Comparison of ENCODE assay signal across 22 mouse cellular contexts in genomic region chr14:21959243-21959642, GRCm38 (mm10). TPM values are rescaled to one million over a fixed set of nuclear protein-coding genes. Genes with fewer than 3 reads are reported as not detected.
A peak's percentile ranks its signal among the peaks of the same experiment; 100 is the strongest.
DNase-seq lines count a peak whose midpoint lies in the region; ATAC-seq and TF ChIP-seq lines count a peak whose summit lies in the region.
"Had no signal": no experiment of that assay in that cellular context is flagged by ENCODE, and none has a peak within 500 bp of the region (broad histone marks: within the 10 kb centered on the region; RNA-seq: fewer than 3 reads in every experiment).

No protein-coding gene starts in this region.

- H3K4me3 ChIP-seq in forebrain, postnatal 0 days (ENCODE audit: low read depth, low read length): no peak overlapping the region
- no peak overlapping the region for H3K4me3 ChIP-seq in forebrain, embryonic 11.5 days (ENCODE audit: low read depth, low read length)
- no peak overlapping the region for H3K4me3 ChIP-seq in hindbrain, embryonic 14.5 days (replicated peaks; ENCODE audit: low read length)
- no peak overlapping the region for H3K4me3 ChIP-seq in hindbrain, embryonic 12.5 days
- H3K4me3 ChIP-seq: embryonic facial prominence, embryonic 15.5 days; forebrain, embryonic 10.5 days; layer of hippocampus, adult 2 months; left cerebral cortex, adult 2 months; limb, embryonic 13.5 days had no signal

- H3K27me3 ChIP-seq in forebrain, postnatal 0 days (ENCODE audit: insufficient read depth, low read length): no peaks in the 10 kb centered on the region
- H3K27me3 ChIP-seq in forebrain, embryonic 11.5 days (ENCODE audit: control insufficient read depth, insufficient read depth, low read length): no peaks in the 10 kb centered on the region
- no peaks in the 10 kb centered on the region for H3K27me3 ChIP-seq in hindbrain, embryonic 14.5 days (ENCODE audit: control insufficient read depth, insufficient read depth, low read length)
- no peaks in the 10 kb centered on the region for H3K27me3 ChIP-seq in hindbrain, embryonic 12.5 days
- H3K27me3 ChIP-seq: embryonic facial prominence, embryonic 15.5 days; Patski had no signal

- TF ChIP-seq CTCF in forebrain, postnatal 0 days (IDR thresholded peaks at IDR 0.05; ENCODE audit: low read depth): no peak

- ATAC-seq in forebrain, postnatal 0 days: peak; percentile 27; the same call in 1 of the 2 replicates
- no peak for ATAC-seq in forebrain, embryonic 11.5 days (replicated peaks; ENCODE audit: low FRiP score)
- ATAC-seq in hindbrain, embryonic 14.5 days (ENCODE audit: low FRiP score): no peak
- no peak for ATAC-seq in hindbrain, embryonic 12.5 days (ENCODE audit: low FRiP score)
- ATAC-seq: activated CD4-positive, CD25-positive, alpha-beta regulatory T cell, adult 4 months; lung, postnatal 0 days; Patski had no signal

- no peaks in the 10 kb centered on the region for H3K9me3 ChIP-seq in forebrain, postnatal 0 days (ENCODE audit: low read length)
- no peaks in the 10 kb centered on the region for H3K9me3 ChIP-seq in forebrain, embryonic 11.5 days (ENCODE audit: control insufficient read depth, low read length)
- no peaks in the 10 kb centered on the region for H3K9me3 ChIP-seq in hindbrain, embryonic 14.5 days (ENCODE audit: control insufficient read depth, low read length)
- no peaks in the 10 kb centered on the region for H3K9me3 ChIP-seq in hindbrain, embryonic 12.5 days (replicated peaks)
- H3K9me3 ChIP-seq: embryonic facial prominence, embryonic 15.5 days; forebrain, embryonic 10.5 days; limb, embryonic 13.5 days had no signal

- no peaks in the 10 kb centered on the region for H3K4me1 ChIP-seq in forebrain, postnatal 0 days (ENCODE audit: insufficient read depth)
- H3K4me1 ChIP-seq in forebrain, embryonic 11.5 days (replicated peaks; ENCODE audit: control insufficient read depth, insufficient read depth, low read length): no peaks in the 10 kb centered on the region
- H3K4me1 ChIP-seq in hindbrain, embryonic 14.5 days (replicated peaks; ENCODE audit: control insufficient read depth, insufficient read depth, low read length): peaks cover 11% of the 10 kb centered on the region; the same call in 1 of the 2 replicates
- H3K4me1 ChIP-seq in hindbrain, embryonic 12.5 days: peaks cover 7% of the 10 kb centered on the region; the same call in 1 of the 2 replicates
- H3K4me1 ChIP-seq: embryonic facial prominence, embryonic 15.5 days had no signal

- H3K4me2 ChIP-seq in forebrain, postnatal 0 days (ENCODE audit: low read depth): no peak overlapping the region
- H3K4me2 ChIP-seq in forebrain, embryonic 11.5 days (ENCODE audit: low read depth, low read length, severe bottlenecking): no peak overlapping the region
- H3K4me2 ChIP-seq in hindbrain, embryonic 14.5 days (replicated peaks): no peak overlapping the region
- H3K4me2 ChIP-seq in hindbrain, embryonic 12.5 days (replicated peaks): no peak overlapping the region
- H3K4me2 ChIP-seq: embryonic facial prominence, embryonic 15.5 days; limb, embryonic 13.5 days had no signal

- no peak overlapping the region for H3K27ac ChIP-seq in forebrain, postnatal 0 days (ENCODE audit: low read depth, low read length)
- no peak overlapping the region for H3K27ac ChIP-seq in forebrain, embryonic 11.5 days (ENCODE audit: low read depth, low read length)
- H3K27ac ChIP-seq in hindbrain, embryonic 14.5 days: no peak overlapping the region
- no peak overlapping the region for H3K27ac ChIP-seq in hindbrain, embryonic 12.5 days
- H3K27ac ChIP-seq: embryonic facial prominence, embryonic 15.5 days; forebrain, embryonic 10.5 days; kidney, postnatal 0 days; layer of hippocampus, adult 2 months; left cerebral cortex, adult 2 months; limb, embryonic 13.5 days; liver, embryonic 14.5 days had no signal

- no peaks in the 10 kb centered on the region for H3K36me3 ChIP-seq in forebrain, postnatal 0 days (ENCODE audit: insufficient read depth)
- H3K36me3 ChIP-seq in forebrain, embryonic 11.5 days (ENCODE audit: control insufficient read depth, insufficient read depth, low read length): no peaks in the 10 kb centered on the region
- H3K36me3 ChIP-seq in hindbrain, embryonic 14.5 days (replicated peaks; ENCODE audit: control insufficient read depth, insufficient read depth): no peaks in the 10 kb centered on the region
- no peaks in the 10 kb centered on the region for H3K36me3 ChIP-seq in hindbrain, embryonic 12.5 days
- H3K36me3 ChIP-seq: embryonic facial prominence, embryonic 15.5 days; forebrain, embryonic 10.5 days; limb, embryonic 13.5 days had no signal

- DNase-seq in forebrain, postnatal 0 days: peak; percentile 43
- no peak for DNase-seq in forebrain, embryonic 11.5 days (ENCODE audit: low spot score)
- peak; percentile 49 for DNase-seq in hindbrain, embryonic 14.5 days (ENCODE audit: low spot score)
- DNase-seq in retina, postnatal 1 day: peak; percentile 11
- no peak for DNase-seq in retina, embryonic 14.5 days (ENCODE audit: low spot score)
- DNase-seq in cerebellum, postnatal 25 days: peak; percentile 70 to 84
- DNase-seq in gastrocnemius, adult 18-20 months (ENCODE audit: low spot score): no peak
- DNase-seq: adrenal gland, postnatal 14 days; gastrocnemius, postnatal 36 days; kidney, adult 11 months; thymus, postnatal 36 days had no signal

- no peak overlapping the region for H3K9ac ChIP-seq in forebrain, postnatal 0 days
- no peak overlapping the region for H3K9ac ChIP-seq in forebrain, embryonic 11.5 days (ENCODE audit: low read length)
- H3K9ac ChIP-seq in hindbrain, embryonic 14.5 days: no peak overlapping the region
- H3K9ac ChIP-seq in hindbrain, embryonic 12.5 days: no peak overlapping the region
- H3K9ac ChIP-seq: embryonic facial prominence, embryonic 15.5 days; limb, embryonic 13.5 days; liver, embryonic 14.5 days had no signal

- 57% methylated on average over 8 of the region's 8 CpGs for WGBS in forebrain, postnatal 0 days
- 88% methylated on average over 8 of the region's 8 CpGs for WGBS in forebrain, embryonic 11.5 days
- WGBS in hindbrain, embryonic 14.5 days: 62% methylated on average over 8 of the region's 8 CpGs
- WGBS in hindbrain, embryonic 12.5 days: 74% methylated on average over 8 of the region's 8 CpGs

RNA-seq across cellular contexts. Expression of gene Zfp503, which starts 30.2 kb away (rescaled TPM):
- total RNA-seq in forebrain, postnatal 0 days (2014; rRNA removed): 7.7 and 8.7 TPM in 2 replicates
- polyA plus RNA-seq in forebrain, postnatal 0 days (2015; fragmentation: Nextera tagmentation; extraction: Ambion mirVana): 3.9 and 5.0 TPM in 2 replicates
- polyA plus RNA-seq in forebrain, embryonic 11.5 days (2014; fragmentation: Nextera tagmentation; extraction: Ambion mirVana): 6.6 and 6.7 TPM in 2 replicates
- polyA plus RNA-seq in hindbrain, embryonic 14.5 days (2014; fragmentation: Nextera tagmentation; extraction: Ambion mirVana): 9.3 and 11.6 TPM in 2 replicates
- polyA plus RNA-seq in hindbrain, embryonic 12.5 days (2016; fragmentation: Nextera tagmentation; extraction: Ambion mirVana): 39.0 and 45.6 TPM in 2 replicates
- 1 to 10 TPM; 4.7 to 7.6 TPM for total RNA-seq in gastrocnemius, adult 18-20 months (2021)
- polyA plus RNA-seq: activated CD4-positive, CD25-positive, alpha-beta regulatory T cell, adult 4 months had no signal

Comparison
In these comparisons a context has a peak if more than half of its experiments do, and no peak if none do; other contexts are left out.
1. DNase-seq: peak in forebrain, postnatal 0 days (single experiment), hindbrain, embryonic 14.5 days (single experiment), retina, postnatal 1 day (single experiment) and cerebellum, postnatal 25 days (2 of 2); none in forebrain, embryonic 11.5 days (single experiment), retina, embryonic 14.5 days (single experiment) and gastrocnemius, adult 18-20 months (single experiment).